Mouse (Mus musculus) bone marrow macrophage, adult 2 months (primary cell): ENCODE data around the gene Nkd1. TPM values are rescaled to one million over a fixed set of nuclear protein-coding genes. Genes with fewer than 3 reads are reported as not detected.

ENCODE experiments used
- H3K27ac ChIP-seq: 2 replicates; pipeline ENCODE4 v1.5.1; 2012; ENCODE audit warnings: low read depth, low read length; ENCODE audit not compliant: insufficient read depth
- H3K4me1 ChIP-seq: 2 replicates; pipeline ENCODE4 v1.6.1; 2012; ENCODE audit warnings: low read length; ENCODE audit not compliant: control insufficient read depth, insufficient read depth
- H3K4me3 ChIP-seq: 2 replicates; pipeline ENCODE4 v1.5.1; 2012; ENCODE audit warnings: mild to moderate bottlenecking, low read length, moderate library complexity; ENCODE audit not compliant: insufficient read depth
- CTCF ChIP-seq: IDR thresholded peaks from 2 replicates; pipeline ENCODE4 v1.5.1; 2012; ENCODE audit warnings: low read depth, mild to moderate bottlenecking, low read length, moderate library complexity
- POLR2A ChIP-seq: IDR thresholded peaks from 2 replicates; pipeline ENCODE4 v1.6.1; 2012; ENCODE audit warnings: mild to moderate bottlenecking, low read depth, low read length, borderline replicate concordance
- polyA plus RNA-seq: library from polyadenylated mRNA; stranded (reverse); fragments of >200 nt; gene quantifications from 2 replicates; pipeline ENCODE4 v1.2.4, GENCODE M21; 2012; ENCODE audit not compliant: missing spikeins, insufficient read depth, insufficient read length

Nkd1 gene
- polyA plus RNA-seq, 1 experiment, result not detected

- H3K27ac ChIP-seq, result no peak overlapping the region
- H3K4me3 ChIP-seq, result no peak overlapping the region
- TF ChIP-seq POLR2A, result no peak
- no peak for TF ChIP-seq CTCF
- peaks cover 8% of the 10 kb centered on the region; the same call in 1 of the 2 replicates for H3K4me1 ChIP-seq
These were observed 106.3 kb downstream of the Nkd1 start for GRCm38 (mm10) chr8:88627265-88627991.

DNA sequence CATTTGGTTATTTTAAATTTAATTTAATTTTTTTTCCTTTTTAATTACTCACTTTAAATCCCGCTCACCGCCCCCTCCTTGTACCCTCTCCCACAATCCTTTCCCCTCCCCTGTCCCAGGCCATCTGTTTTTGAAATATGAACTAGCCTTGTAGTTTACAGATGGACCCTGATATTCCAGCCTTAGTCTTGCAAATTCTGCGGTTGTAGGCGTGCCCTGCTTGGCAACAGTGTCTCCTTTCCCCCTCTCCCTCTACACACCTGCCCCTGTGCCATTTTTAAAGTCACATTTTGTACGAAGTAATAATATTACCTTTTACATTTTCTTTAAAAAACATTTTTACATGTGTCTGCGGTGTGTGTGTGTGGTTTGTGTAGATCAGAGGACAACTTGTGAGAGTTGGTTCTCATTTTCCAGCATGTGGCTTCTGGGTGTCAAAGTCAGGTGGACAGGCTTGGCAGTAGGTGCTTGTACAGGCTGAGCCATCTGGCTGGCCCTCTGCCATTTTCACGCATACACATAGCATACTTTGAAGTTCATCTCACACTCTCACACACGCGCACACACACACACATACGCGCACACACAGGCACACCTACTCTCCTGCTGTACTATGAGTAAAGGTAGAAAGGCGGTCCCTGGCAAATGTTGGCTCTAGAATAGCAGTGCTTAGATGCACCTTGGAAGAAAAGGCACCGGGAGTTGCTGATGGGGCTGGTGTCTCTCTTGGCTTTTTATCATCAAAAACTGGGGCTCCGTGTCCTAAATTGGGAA is 107.0 kb downstream of the Nkd1 start:
- peaks cover 15% of the 10 kb centered on the region for H3K4me1 ChIP-seq
- no peak overlapping the region for H3K27ac ChIP-seq
- H3K4me3 ChIP-seq, result no peak overlapping the region

GRCm38 (mm10) chr8:88630225-88630624 is 109.1 kb downstream of the Nkd1 start:
- no peak overlapping the region for H3K27ac ChIP-seq
- no peak overlapping the region for H3K4me3 ChIP-seq
- TF ChIP-seq CTCF (no peak), POLR2A (no peak)
- peaks cover 26% of the 10 kb centered on the region for H3K4me1 ChIP-seq

More for the DNA sequence above, 107.0 kb downstream of the Nkd1 start:
- TF ChIP-seq CTCF (no peak), POLR2A (no peak)

GRCm38 (mm10) chr8:88631081-88631480 is 109.9 kb downstream of the Nkd1 start:
- no peak overlapping the region for H3K4me3 ChIP-seq
- no peak for TF ChIP-seq CTCF
- no peak for TF ChIP-seq POLR2A
- H3K4me1 ChIP-seq, result peaks cover 26% of the 10 kb centered on the region
- no peak overlapping the region for H3K27ac ChIP-seq

DNA sequence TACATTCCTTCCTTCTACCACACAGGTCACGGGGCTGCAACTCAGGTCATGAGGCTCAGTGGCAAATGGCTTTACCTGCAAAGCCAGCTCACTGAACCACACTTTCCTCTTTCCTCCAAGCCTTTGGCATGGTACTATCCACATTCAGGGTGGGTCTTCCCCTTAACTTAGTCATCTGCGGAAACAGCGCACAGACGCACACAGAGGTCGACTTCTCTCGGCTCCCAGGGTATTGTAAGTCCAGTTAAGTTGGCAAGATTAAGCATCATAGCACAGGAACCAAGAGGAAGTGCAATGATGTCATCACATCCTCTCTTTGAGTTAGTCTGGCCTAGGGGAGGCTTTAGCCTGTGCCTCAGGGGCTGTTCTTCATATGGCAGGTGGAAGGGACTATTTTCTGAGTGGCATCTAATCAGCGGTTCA is 112.2 kb downstream of the Nkd1 start:
- peak overlapping the region; percentile 13 for H3K4me3 ChIP-seq
- H3K4me1 ChIP-seq, result peaks cover 45% of the 10 kb centered on the region
- TF ChIP-seq POLR2A (no peak), CTCF (no peak)
- H3K27ac ChIP-seq, result peak overlapping the region; percentile 22

GRCm38 (mm10) chr8:88635474-88636397 is 114.6 kb downstream of the Nkd1 start, which contains the start of gene Snx20:
TSS of gene Snx20 (minus strand) at chr8:88636128.
- peak within 1 kb of the TSS; percentile 97 for H3K27ac ChIP-seq
- H3K4me3 ChIP-seq, result peak within 1 kb of the TSS; percentile 85
- peaks cover 55% of the 10 kb centered on the region for H3K4me1 ChIP-seq
- no peak for TF ChIP-seq POLR2A
- no peak for TF ChIP-seq CTCF

DNA sequence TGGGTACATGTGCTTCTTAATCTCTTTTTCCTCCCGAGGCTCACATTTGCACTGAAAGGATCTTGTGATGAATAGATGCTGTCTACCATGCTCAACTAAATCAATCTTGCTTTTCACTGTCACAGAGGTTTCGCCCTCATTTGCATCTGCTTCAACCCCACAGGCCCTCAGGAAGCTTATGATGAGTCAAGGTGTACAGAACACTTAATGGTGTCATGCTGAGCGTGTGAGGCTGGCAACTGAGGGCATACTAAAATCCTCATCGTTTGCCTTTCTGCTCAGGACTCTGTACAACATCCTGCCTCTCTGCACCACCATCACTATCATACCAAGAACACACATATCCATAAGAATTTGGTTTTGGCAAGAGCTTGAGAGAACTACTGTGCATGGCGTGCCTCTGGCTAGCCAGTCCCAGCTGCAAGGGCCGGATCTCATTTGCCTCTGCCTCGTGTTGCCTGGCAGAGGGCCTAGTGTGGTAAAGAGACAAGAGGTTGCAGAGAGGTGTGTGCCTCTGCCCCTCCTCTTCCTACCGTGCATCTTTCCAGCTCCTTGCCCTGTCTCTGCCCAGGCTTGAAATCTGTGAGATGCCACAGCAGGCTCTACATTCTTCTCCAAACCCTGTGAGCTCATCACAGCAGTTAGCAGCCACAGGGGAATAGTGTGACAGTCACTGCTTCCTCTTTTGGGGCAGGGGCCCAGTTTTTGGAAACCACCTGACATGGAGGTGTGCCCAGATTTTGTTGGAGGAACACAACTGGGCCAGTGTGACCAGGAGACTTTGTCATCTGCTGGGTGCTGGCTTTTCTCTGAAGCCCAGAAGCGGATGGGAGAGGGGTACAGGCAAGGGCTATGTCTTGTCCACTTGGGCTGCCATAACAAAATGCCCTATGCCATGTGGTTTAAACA is 116.2 kb downstream of the Nkd1 start:
- Histone ChIP-seq H3K4me1 (peaks cover 49% of the 10 kb centered on the region), H3K4me3 (no peak overlapping the region), H3K27ac (peak overlapping the region; percentile 58)
- TF ChIP-seq CTCF (no peak), POLR2A (no peak)

DNA sequence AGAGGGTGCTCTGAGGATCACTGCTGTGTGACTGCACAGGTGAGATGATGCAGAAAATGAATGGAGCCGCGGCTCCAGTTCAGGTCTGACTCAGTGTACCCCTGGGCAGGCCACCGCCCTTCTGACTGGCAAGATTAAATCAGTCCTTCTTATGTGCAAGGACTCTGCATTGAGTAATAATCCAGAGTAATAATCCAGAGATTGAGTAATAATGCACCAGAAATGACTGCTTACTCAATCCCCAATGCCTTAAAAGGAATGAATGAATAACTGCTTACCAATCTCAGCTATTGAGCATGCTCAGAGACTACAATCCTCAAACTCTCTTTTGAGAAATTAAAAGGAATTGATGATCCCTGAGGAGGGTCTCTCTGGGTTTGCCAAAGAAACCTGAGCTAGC is 117.8 kb downstream of the Nkd1 start:
- Histone ChIP-seq H3K4me3 (no peak overlapping the region), H3K4me1 (peaks cover 36% of the 10 kb centered on the region), H3K27ac (peak overlapping the region; percentile 30)
- TF ChIP-seq CTCF (no peak), POLR2A (no peak)
